ENCODE assay signal across 14 mouse cellular contexts in the genomic region with DNA sequence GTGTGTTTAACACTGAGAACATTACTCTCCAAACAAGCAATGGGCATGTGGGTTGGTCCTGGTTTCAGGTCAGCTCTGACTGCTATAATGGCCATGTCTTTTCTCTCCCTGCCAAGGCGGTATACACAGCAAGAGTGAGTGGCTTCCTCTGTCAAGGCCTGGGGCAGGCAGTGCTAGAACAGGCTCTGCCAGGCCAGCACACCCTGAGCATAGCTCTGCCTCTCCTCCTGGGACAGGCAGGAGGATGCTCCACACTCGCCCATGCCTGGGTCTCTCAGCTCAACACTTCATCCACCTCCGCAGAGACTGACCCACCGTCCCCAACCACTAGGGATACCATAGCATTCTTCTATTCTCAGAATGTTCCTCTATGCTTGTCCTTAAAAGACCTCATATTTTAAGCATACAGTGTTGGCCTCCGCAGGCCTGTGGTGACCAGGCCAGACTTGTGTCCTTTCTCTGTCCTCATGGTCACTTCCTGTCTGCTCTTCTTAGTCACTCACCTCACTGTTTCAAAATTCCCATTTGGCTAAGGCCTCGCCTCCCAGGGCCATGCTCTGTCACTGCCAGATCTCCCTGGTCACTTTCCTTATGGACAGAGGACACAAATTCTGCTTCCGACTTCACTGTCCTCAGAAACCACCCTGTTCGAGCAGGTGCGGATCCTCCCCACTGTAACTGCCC. TPM values are rescaled to one million over a fixed set of nuclear protein-coding genes. Genes with fewer than 3 reads are reported as not detected.
A peak's percentile ranks its signal among the peaks of the same experiment; 100 is the strongest.
DNase-seq lines count a peak whose midpoint lies in the region; ATAC-seq and TF ChIP-seq lines count a peak whose summit lies in the region.
"Had no signal": no experiment of that assay in that cellular context is flagged by ENCODE, and none has a peak within 500 bp of the region (broad histone marks: within the 10 kb centered on the region; RNA-seq: fewer than 3 reads in every experiment).

No protein-coding gene starts in this region.

- TF ChIP-seq EP300 in heart, adult 2 months (IDR thresholded peaks at IDR 0.05; ENCODE audit: insufficient read depth, low read depth, low read length) = no peak

- DNase-seq in heart, adult 2 months = peak in 1 of 2 experiments; percentile 52
- DNase-seq in adrenal gland, adult 8-10 months = peak; percentile 76
- DNase-seq in adrenal gland, postnatal 14 days = peak; percentile 73
- DNase-seq in cerebellum, adult 9-11 months = peak; percentile 81
- DNase-seq in kidney, adult 2 months = no peak

- TF ChIP-seq POLR2A in heart, adult 2 months (IDR thresholded peaks at IDR 0.05; ENCODE audit: insufficient read depth, low read depth, low read length) = 0 out of 2 replicates have a peak, but pooled peaks have one; percentile 26
- TF ChIP-seq POLR2A in kidney, adult 2 months (IDR thresholded peaks at IDR 0.05; ENCODE audit: low read depth, low read length) = no peak

- H3K36me3 ChIP-seq in heart, adult 2 months (ENCODE audit: control insufficient read depth, insufficient read depth, low read length) = no peaks in the 10 kb centered on the region; the same call in 1 of the 2 replicates
- peaks cover 19% of the 10 kb centered on the region for H3K36me3 ChIP-seq in heart, embryonic 12.5 days
- H3K36me3 ChIP-seq in kidney, adult 2 months (ENCODE audit: control insufficient read depth, insufficient read depth, low read length) = no peaks in the 10 kb centered on the region
- no peaks in the 10 kb centered on the region for H3K36me3 ChIP-seq in forebrain, embryonic 13.5 days (ENCODE audit: poor library complexity, severe bottlenecking)
- H3K36me3 ChIP-seq: forebrain, embryonic 10.5 days; lung, embryonic 15.5 days; neural tube, embryonic 13.5 days had no signal

- H3K9me3 ChIP-seq in heart, embryonic 12.5 days (replicated peaks) = no peaks in the 10 kb centered on the region
- H3K9me3 ChIP-seq in forebrain, embryonic 13.5 days (replicated peaks) = no peaks in the 10 kb centered on the region
- H3K9me3 ChIP-seq: forebrain, embryonic 10.5 days; G1E; kidney, embryonic 15.5 days; limb, embryonic 13.5 days; lung, embryonic 15.5 days; neural tube, embryonic 13.5 days had no signal

- intact Hi-C loops in heart, adult 2 months (cut with DNase I) = loop anchor here (5.0 kb wide), 1 partner anchor 32 kb away; a partner anchor contains a TSS

- H3K9ac ChIP-seq in heart, adult 2 months (ENCODE audit: low read depth, low read length) = no peak overlapping the region
- no peak overlapping the region for H3K9ac ChIP-seq in heart, embryonic 12.5 days
- H3K9ac ChIP-seq in forebrain, embryonic 13.5 days = no peak overlapping the region
- H3K9ac ChIP-seq: kidney, embryonic 15.5 days; limb, embryonic 13.5 days; lung, embryonic 15.5 days; neural tube, embryonic 13.5 days had no signal

- H3K4me1 ChIP-seq in heart, adult 2 months (ENCODE audit: control insufficient read depth, insufficient read depth, low read length) = peaks cover 31% of the 10 kb centered on the region
- peaks cover 75% of the 10 kb centered on the region for H3K4me1 ChIP-seq in heart, embryonic 12.5 days (replicated peaks)
- peaks cover 47% of the 10 kb centered on the region for H3K4me1 ChIP-seq in kidney, adult 2 months (ENCODE audit: control insufficient read depth, insufficient read depth, low read length)
- H3K4me1 ChIP-seq in forebrain, embryonic 13.5 days = peaks cover 5% of the 10 kb centered on the region; the same call in 1 of the 2 replicates

- H3K27ac ChIP-seq in heart, adult 2 months = peak overlapping the region; percentile 67
- H3K27ac ChIP-seq in heart, embryonic 12.5 days (ENCODE audit: poor library complexity, severe bottlenecking) = no peak overlapping the region
- H3K27ac ChIP-seq in kidney, adult 2 months (ENCODE audit: insufficient read depth, low read depth, low read length) = no peak overlapping the region
- no peak overlapping the region for H3K27ac ChIP-seq in forebrain, embryonic 13.5 days
- H3K27ac ChIP-seq: forebrain, embryonic 10.5 days; kidney, embryonic 15.5 days; neural tube, embryonic 13.5 days had no signal

- H3K27me3 ChIP-seq in heart, adult 2 months (ENCODE audit: control insufficient read depth, insufficient read depth, low read length) = no peaks in the 10 kb centered on the region
- no peaks in the 10 kb centered on the region for H3K27me3 ChIP-seq in heart, embryonic 12.5 days (replicated peaks)
- no peaks in the 10 kb centered on the region for H3K27me3 ChIP-seq in kidney, adult 2 months (replicated peaks; ENCODE audit: control insufficient read depth, insufficient read depth, low read length)
- H3K27me3 ChIP-seq in forebrain, embryonic 13.5 days = no peaks in the 10 kb centered on the region
- H3K27me3 ChIP-seq: kidney, embryonic 15.5 days; limb, embryonic 13.5 days; lung, embryonic 15.5 days; neural tube, embryonic 13.5 days had no signal

- 0 out of 2 replicates have a peak, but pooled peaks have one; percentile 24 for TF ChIP-seq CTCF in heart, adult 2 months (IDR thresholded peaks at IDR 0.05)
- no peak for TF ChIP-seq CTCF in kidney, adult 2 months (conservative IDR thresholded peaks at IDR 0.05; ENCODE audit: insufficient read depth, insufficient read length, low read depth, low read length)

- no peak overlapping the region for H3K4me2 ChIP-seq in heart, embryonic 12.5 days
- H3K4me2 ChIP-seq in forebrain, embryonic 13.5 days = no peak overlapping the region
- H3K4me2 ChIP-seq: kidney, embryonic 15.5 days; limb, embryonic 13.5 days; lung, embryonic 15.5 days; neural tube, embryonic 13.5 days had no signal

- 40% methylated on average over 9 of the region's 9 CpGs for WGBS in heart, adult 2 months
- 89% methylated on average over 9 of the region's 9 CpGs for WGBS in heart, embryonic 12.5 days
- WGBS in kidney, adult 2 months = 74% methylated on average over 9 of the region's 9 CpGs
- 93% methylated on average over 8 of the region's 9 CpGs for WGBS in forebrain, embryonic 13.5 days

- no peak overlapping the region for H3K4me3 ChIP-seq in heart, adult 2 months
- no peak overlapping the region for H3K4me3 ChIP-seq in heart, embryonic 12.5 days
- H3K4me3 ChIP-seq in kidney, adult 2 months (ENCODE audit: insufficient read depth, low read depth, low read length) = no peak overlapping the region
- no peak overlapping the region for H3K4me3 ChIP-seq in forebrain, embryonic 13.5 days
- H3K4me3 ChIP-seq: forebrain, embryonic 10.5 days; kidney, embryonic 15.5 days; limb, embryonic 13.5 days; lung, embryonic 15.5 days; neural tube, embryonic 13.5 days had no signal

- H3K79me2 ChIP-seq in heart, adult 2 months (replicated peaks; ENCODE audit: control insufficient read depth, insufficient read depth, low read length) = peaks cover 2% of the 10 kb centered on the region

- no peak for ATAC-seq in heart, embryonic 12.5 days (ENCODE audit: insufficient number of reproducible peaks, low FRiP score)
- no peak for ATAC-seq in forebrain, embryonic 13.5 days
- ATAC-seq: inflammation-experienced regulatory T-cells, adult 6 months had no signal

RNA-seq across cellular contexts. Expression of a gene that starts 9.7 kb away (rescaled TPM):
- total RNA-seq in heart, adult 2 months (2021) = 10 to 100 TPM; 26.9 to 30.1 TPM
- polyA plus RNA-seq in heart, adult 2 months (2012; rRNA removed) = 23.1 and 29.1 TPM in 2 replicates
- polyA plus RNA-seq in heart, embryonic 12.5 days (2016; fragmentation: Nextera tagmentation; extraction: Ambion mirVana) = 184 and 194 TPM in 2 replicates
- 10 to 100 TPM; 61.0 to 78.5 (median 64.7) TPM for total RNA-seq in adrenal gland, adult 8-10 months (2022)
- total RNA-seq in adrenal gland, postnatal 14 days (2021) = 58.1 and 60.8 TPM in 2 replicates
- 49.8 and 54.6 TPM in 2 replicates for polyA plus RNA-seq in kidney, adult 2 months (2012; rRNA removed)
- 51.0 and 52.5 TPM in 2 replicates for polyA plus RNA-seq in forebrain, embryonic 13.5 days (2015; fragmentation: Nextera tagmentation; extraction: Ambion mirVana)

RNA-seq across cellular contexts. Expression of a gene that starts 31.1 kb away (rescaled TPM):
- 10 to 100 TPM; 14.8 to 15.8 TPM for total RNA-seq in heart, adult 2 months (2021)
- 14.2 and 15.1 TPM in 2 replicates for polyA plus RNA-seq in heart, adult 2 months (2012; rRNA removed)
- polyA plus RNA-seq in heart, embryonic 12.5 days (2016; fragmentation: Nextera tagmentation; extraction: Ambion mirVana) = 23.2 and 24.3 TPM in 2 replicates
- total RNA-seq in adrenal gland, adult 8-10 months (2022) = 10 to 100 TPM; 26.0 to 35.3 (median 29.8) TPM
- total RNA-seq in adrenal gland, postnatal 14 days (2021) = 19.6 and 20.8 TPM in 2 replicates
- polyA plus RNA-seq in kidney, adult 2 months (2012; rRNA removed) = 27.1 and 37.2 TPM in 2 replicates
- polyA plus RNA-seq in forebrain, embryonic 13.5 days (2015; fragmentation: Nextera tagmentation; extraction: Ambion mirVana) = 18.7 and 19.1 TPM in 2 replicates
